Mouse (Mus musculus) lung, postnatal 10 days (tissue): Measurements from ENCODE around the gene Vps29.
"Not testable (repeated sequence)": the region's sequence is repeated elsewhere in the genome, so short reads cannot be mapped to it uniquely, and the experiment has no call there.

Experiments
- DNase-seq: peaks from one replicate; pipeline ENCODE4 v3.0.0; 2021

Vps29 gene

GRCm38 (mm10) chr5:122353807-122354491 lies at the start of gene Vps29, which contains the start of gene Rad9b:
Vps29 (plus strand) TSS chr5:122354369.
Rad9b (minus strand) TSS chr5:122354233.
- DNase-seq = peak; percentile 100

GRCm38 (mm10) chr5:122304541-122304940 lies 49.6 kb upstream of the Vps29 start:
- peak; percentile 56 for DNase-seq

GRCm38 (mm10) chr5:122305472-122305871 lies 48.7 kb upstream of the Vps29 start:
- no peak for DNase-seq

- DNase-seq = no peak
Measured at GRCm38 (mm10) chr5:122306536-122306935, 47.6 kb upstream of the Vps29 start.

- no peak for DNase-seq
Measured at GRCm38 (mm10) chr5:122310699-122311098, 43.5 kb upstream of the Vps29 start.

GRCm38 (mm10) chr5:122311692-122312091 lies 42.5 kb upstream of the Vps29 start:
- DNase-seq = no peak

- DNase-seq = no peak
Measured at GRCm38 (mm10) chr5:122312346-122312745, 41.8 kb upstream of the Vps29 start.

GRCm38 (mm10) chr5:122312942-122313684 lies 41.1 kb upstream of the Vps29 start:
- DNase-seq = no peak

- peak; percentile 94 for DNase-seq
Measured at GRCm38 (mm10) chr5:122314966-122315667, 39.1 kb upstream of the Vps29 start.

GRCm38 (mm10) chr5:122317329-122318045 lies 36.7 kb upstream of the Vps29 start:
- DNase-seq = no peak

GRCm38 (mm10) chr5:122318100-122318499 lies 36.1 kb upstream of the Vps29 start:
- peak; percentile 61 for DNase-seq

GRCm38 (mm10) chr5:122318976-122319375 lies 35.2 kb upstream of the Vps29 start:
- DNase-seq = not testable (repeated sequence)

- peak; percentile 66 for DNase-seq
Measured at GRCm38 (mm10) chr5:122319474-122320204, 34.5 kb upstream of the Vps29 start.

- DNase-seq = peak; percentile 31
Measured at GRCm38 (mm10) chr5:122320205-122320781, 33.9 kb upstream of the Vps29 start.

- no peak for DNase-seq
Measured at GRCm38 (mm10) chr5:122323523-122323922, 30.6 kb upstream of the Vps29 start.

GRCm38 (mm10) chr5:122324608-122325431 lies 29.3 kb upstream of the Vps29 start:
- peak; percentile 44 for DNase-seq

- no peak for DNase-seq
Measured at GRCm38 (mm10) chr5:122325477-122325876, 28.7 kb upstream of the Vps29 start.

- DNase-seq = no peak
Measured at GRCm38 (mm10) chr5:122327283-122327682, 26.9 kb upstream of the Vps29 start.

GRCm38 (mm10) chr5:122330269-122330668 lies 23.9 kb upstream of the Vps29 start:
- no peak for DNase-seq

- no peak for DNase-seq
Measured at GRCm38 (mm10) chr5:122334682-122335081, 19.5 kb upstream of the Vps29 start.
